Mouse (Mus musculus) MEL (cell line): ENCODE results near the gene Cenpt.

Source experiments
- CTCF ChIP-seq, 3 experiments: IDR thresholded peaks in 2 of 3; conservative IDR thresholded peaks in 1 of 3; 2 replicates each; pipeline ENCODE4 v1.5.1; 2011 to 2012; ENCODE audit warnings: low read length in 3 of 3, low read depth in 2 of 3, mild to moderate bottlenecking in 2 of 3, improper control_type of control experiment in 1 of 3, inconsistent platforms in 1 of 3, mixed read lengths in 1 of 3, moderate library complexity in 1 of 3; ENCODE audit not compliant: control insufficient read depth in 1 of 3, insufficient read depth in 1 of 3, poor library complexity in 1 of 3, severe bottlenecking in 1 of 3
- EP300 ChIP-seq, 2 experiments: IDR thresholded peaks; 2 replicates each; pipeline ENCODE4 v1.6.1; 2011; ENCODE audit warnings: improper control_type of control experiment in 2 of 2, low read length in 2 of 2, low read depth in 1 of 2, mild to moderate bottlenecking in 1 of 2
- MAFK ChIP-seq: IDR thresholded peaks from 2 replicates; pipeline ENCODE4 v1.6.1; 2011; ENCODE audit warnings: low read depth, mild to moderate bottlenecking, low read length, improper control_type of control experiment, borderline replicate concordance
- POLR2A ChIP-seq, 2 experiments: IDR thresholded peaks; 2 replicates each; pipeline ENCODE4 v1.6.1; 2011 to 2012; ENCODE audit warnings: low read length in 2 of 2, mild to moderate bottlenecking in 2 of 2, control low read depth in 1 of 2, improper control_type of control experiment in 1 of 2, low read depth in 1 of 2, moderate library complexity in 1 of 2; ENCODE audit not compliant: control insufficient read depth in 1 of 2, insufficient read depth in 1 of 2, poor library complexity in 1 of 2

- TF ChIP-seq EP300 (IDR thresholded peaks at IDR 0.05; ENCODE audit: low read depth in 1 of 2, low read length in 2 of 2) = no peak
- TF ChIP-seq POLR2A (IDR thresholded peaks at IDR 0.05; ENCODE audit: control insufficient read depth in 1 of 2, insufficient read depth in 1 of 2, low read depth in 1 of 2, low read length in 2 of 2, poor library complexity in 1 of 2) = no peak
- no peak for TF ChIP-seq CTCF (IDR thresholded peaks at IDR 0.05 in 2 of 3, conservative IDR thresholded peaks at IDR 0.05 in 1 of 3; ENCODE audit: control insufficient read depth in 1 of 3, insufficient read depth in 1 of 3, low read depth in 2 of 3, low read length in 3 of 3, poor library complexity in 1 of 3, severe bottlenecking in 1 of 3)
- TF ChIP-seq MAFK = no peak
Observed at GRCm38 (mm10) chr8:105804797-105805196, 48.3 kb downstream of the Cenpt start.
